Mouse (Mus musculus) brain, adult 10 weeks (tissue): Measurements from ENCODE around the gene Stambpl1. TPM values are rescaled to one million over a fixed set of nuclear protein-coding genes. Genes with fewer than 3 reads are reported as not detected.

Experiments used
- polyA plus RNA-seq: library from polyadenylated mRNA; stranded (reverse); fragments of 350-450 nt; fragmentation: Illumina TruSeq; extraction: RNeasy Lipid Tissue Mini Kit (QIAGEN cat#74804); gene quantifications from one replicate; pipeline ENCODE4 v1.2.3, GENCODE M21; 2015; ENCODE audit warnings: low read depth, low replicate concordance

Gene Stambpl1
- 23.8 TPM for polyA plus RNA-seq

DNA sequence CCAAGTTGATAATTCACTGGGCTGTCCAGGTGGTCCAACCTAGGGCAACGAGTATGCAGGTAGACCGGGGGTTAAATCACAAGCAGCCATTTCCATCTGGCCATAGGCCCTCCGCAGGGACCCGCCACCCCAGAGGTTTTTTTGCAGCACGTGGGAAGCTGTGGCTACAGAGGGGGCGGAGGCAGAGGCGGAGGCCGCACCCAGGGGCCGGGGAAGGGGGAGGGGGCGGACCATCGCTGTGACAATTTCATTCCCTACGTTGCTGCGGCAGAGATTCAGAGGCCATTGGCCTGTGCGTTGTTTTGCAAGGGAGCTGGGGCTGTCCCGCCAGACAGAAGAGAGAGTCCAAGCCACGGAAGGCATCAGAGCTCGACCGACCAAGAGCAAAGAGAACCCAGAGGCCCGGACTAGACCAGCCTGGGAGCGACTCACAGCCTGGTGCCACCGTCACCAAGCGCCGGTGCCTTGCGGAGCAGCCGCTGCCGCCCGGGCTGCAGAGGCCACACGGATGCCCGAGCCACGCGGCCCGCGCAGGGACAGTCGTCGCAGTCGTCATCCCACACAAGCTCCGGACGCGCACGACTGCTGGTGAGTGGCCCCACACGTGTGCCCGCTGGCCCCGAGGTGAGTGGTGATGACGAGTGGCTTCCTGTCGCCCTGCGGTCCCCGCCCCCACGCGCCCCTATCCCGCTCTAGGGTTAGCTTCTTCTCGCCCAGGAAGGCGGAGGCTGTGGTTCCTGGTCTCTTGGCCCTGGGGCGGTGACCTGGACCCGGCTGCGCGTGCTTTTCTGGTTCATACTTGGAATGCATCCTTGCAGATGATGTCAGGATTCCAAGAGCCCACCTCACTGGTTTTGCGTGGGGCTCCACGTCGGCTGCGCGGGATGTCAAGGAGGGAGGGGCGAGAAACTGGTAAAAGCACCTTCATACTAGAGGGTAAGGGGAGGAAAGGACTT lies at the start of gene Stambpl1:
Gene Stambpl1, plus strand, starts transcription at position 222 of the 956 bp plus-strand sequence.

DNA sequence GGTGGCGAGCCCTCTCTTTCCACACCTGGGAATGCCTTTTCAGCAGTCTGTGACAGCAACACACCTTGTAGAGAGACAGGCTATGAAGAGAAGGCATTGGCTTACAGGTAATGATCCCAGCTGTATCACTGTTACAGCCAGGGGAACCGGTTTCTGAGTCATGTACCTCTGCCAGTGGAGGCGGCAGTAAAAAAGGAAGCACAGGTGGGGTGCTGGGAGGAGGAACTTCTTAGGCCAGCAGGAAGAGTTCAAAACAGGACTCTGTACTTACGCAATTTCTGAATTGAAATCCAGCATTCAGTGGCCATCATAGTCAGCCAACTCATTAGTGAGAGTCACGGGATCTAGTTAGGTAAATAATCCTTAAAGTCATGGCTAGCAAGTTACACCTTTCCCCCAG lies 26.1 kb upstream of the Stambpl1 start, which contains the start of gene Ankrd22:
Gene Ankrd22, minus strand, starts transcription at position 163 of the 400 bp plus-strand sequence.

DNA sequence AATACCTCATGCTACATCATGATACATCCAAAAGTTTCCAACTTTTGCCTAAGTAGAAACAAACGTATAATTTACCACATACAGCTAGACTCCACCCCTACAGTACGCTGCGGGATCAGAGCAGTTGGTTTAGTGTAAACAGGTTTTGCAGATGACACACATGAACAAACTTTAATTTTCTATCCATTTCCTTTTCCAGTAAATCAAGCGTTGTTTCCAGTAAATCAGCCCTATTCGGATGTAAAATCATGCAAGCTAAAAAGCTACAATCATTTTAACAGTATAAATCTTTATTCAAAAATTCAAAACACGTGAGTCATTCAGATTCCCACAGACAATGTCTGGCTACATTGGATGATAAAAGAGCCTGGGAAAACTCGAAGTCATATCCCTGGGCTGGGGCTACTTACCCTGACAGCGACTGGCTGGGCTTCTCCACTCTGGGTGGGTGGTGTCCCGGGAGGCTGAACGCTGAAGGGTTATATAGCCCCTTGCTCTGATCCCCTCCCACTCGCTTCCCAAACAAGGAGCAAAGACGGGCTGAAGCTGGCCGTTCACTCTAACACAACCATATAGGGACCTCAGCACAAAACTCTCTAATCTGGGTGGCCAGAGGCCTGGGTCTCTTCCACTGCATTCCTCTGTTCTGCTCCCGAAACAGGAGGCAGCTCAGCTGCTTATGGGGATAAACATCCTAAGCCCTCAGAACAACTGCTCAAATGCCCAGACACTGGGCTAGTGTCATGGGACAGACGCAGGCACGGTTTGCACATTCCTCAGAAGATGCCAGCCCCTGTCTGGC lies 63.1 kb downstream of the Stambpl1 start, which contains the start of gene Acta2:
Gene Acta2, minus strand, starts transcription at position 711 of the 802 bp plus-strand sequence.

Other genes starting within 250 kb of the Stambpl1 start
- gene Lipf, start 231.0 kb upstream of the Stambpl1 start, polyA plus RNA-seq, result not detected
- not detected for gene Lipk, start 183.9 kb upstream of the Stambpl1 start, polyA plus RNA-seq
- not detected for gene Lipn, start 124.9 kb upstream of the Stambpl1 start, polyA plus RNA-seq
- 0.16 TPM for gene Lipm, start 91.3 kb upstream of the Stambpl1 start, polyA plus RNA-seq
- gene Ankrd22, start 26.2 kb upstream of the Stambpl1 start, polyA plus RNA-seq, result not detected
- gene Acta2, start 63.4 kb downstream of the Stambpl1 start, polyA plus RNA-seq, result 29.8 TPM
- 3.0 TPM for gene Fas, start 98.4 kb downstream of the Stambpl1 start, polyA plus RNA-seq